Mouse (Mus musculus) left cerebral cortex, postnatal 4 days (tissue): ENCODE data around the gene Rab3gap2. TPM values are rescaled to one million over a fixed set of nuclear protein-coding genes. Genes with fewer than 3 reads are reported as not detected.

ENCODE experiments used
- DNase-seq: peaks from one replicate; pipeline ENCODE4 v3.0.0-alpha.2; 2022
- intact Hi-C: fragments of 180-260 bp; cut with DNase I; formaldehyde crosslinking; loops from one replicate; pipeline ENCODE4 v1.15.1; 2025
- microRNA-seq: library from miRNA; unstranded; fragments of <30 nt; microRNA quantifications from one replicate; pipeline ENCODE4 v1.2.0, GENCODE M21; 2022
- total RNA-seq, 2 experiments: library from RNA; stranded (reverse); gene quantifications; 2 replicates each; pipeline ENCODE4 v1.2.3; 2021

The Rab3gap2 gene
- total RNA-seq, 2 experiments from 2014 or later: 51.9 to 52.7 TPM

DNA sequence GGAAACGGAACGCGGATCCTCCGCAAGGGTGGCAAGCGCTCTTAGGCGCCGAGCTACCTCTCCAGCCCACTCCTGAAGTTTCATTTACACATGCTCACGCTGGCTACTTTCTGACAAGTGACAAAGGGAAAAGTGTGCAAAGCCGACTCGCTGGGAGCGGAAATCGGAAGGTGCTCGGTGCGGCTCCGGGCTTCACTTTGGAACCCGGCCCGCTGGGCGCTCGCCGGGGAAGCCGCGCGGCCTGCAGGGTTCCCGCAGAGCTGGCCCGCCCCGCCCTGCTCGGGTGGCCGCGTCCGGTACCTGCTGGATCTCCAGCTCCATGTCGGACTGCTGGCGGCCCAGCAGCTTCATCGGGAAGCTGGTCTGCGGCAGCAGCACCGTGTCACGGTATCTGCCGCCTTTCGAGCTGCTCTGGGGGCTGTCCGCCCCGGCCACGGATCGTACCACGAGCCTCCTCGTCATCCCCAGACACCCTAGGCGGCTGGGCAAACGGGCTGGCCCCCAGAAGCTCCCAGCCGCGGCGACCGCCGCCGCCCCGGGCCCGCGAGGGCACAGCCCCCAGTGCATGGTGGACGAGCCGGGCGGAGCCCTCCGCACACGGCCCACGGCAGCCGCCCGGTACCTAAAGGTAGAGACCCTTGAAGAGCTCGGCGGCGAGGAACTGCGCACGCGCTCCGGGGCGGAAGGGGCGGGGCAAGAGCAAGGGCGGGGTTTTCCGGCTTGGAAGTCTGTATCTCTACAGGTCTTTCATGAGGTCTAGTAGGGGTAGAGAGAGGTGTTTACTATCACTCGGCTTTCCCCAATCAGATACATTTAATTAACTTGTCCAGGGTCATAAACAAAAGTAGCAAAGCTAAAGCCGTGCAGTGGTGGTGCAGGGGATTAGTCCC is 125.0 kb downstream of the Rab3gap2 start, which contains the start of gene Iars2:
TSS of gene Iars2 (minus strand) at position 676 of the 890 bp plus-strand sequence.
- DNase-seq: peak; percentile 93
- intact Hi-C loops: no loop called here

DNA sequence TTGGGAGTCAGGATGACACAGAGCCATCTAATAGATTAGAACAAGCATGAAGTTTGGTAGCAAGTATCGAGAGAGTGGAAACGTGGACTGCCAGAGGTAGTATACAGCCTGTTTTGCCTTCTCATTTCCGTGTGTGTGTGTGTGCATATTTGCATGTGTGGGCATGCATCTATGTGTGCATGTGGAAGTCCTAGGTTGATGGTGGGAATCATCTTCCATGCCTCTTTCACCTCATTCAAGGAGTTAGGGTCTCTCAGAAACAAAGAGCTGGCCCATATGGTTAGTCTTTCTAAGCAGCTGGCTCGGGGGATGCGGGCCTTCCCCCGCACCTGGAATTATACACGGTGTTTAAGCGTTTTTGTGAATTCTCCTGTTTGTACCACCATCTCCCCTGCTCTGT is 125.9 kb downstream of the Rab3gap2 start:
- DNase-seq: no peak
- intact Hi-C loops: no loop called here

DNA sequence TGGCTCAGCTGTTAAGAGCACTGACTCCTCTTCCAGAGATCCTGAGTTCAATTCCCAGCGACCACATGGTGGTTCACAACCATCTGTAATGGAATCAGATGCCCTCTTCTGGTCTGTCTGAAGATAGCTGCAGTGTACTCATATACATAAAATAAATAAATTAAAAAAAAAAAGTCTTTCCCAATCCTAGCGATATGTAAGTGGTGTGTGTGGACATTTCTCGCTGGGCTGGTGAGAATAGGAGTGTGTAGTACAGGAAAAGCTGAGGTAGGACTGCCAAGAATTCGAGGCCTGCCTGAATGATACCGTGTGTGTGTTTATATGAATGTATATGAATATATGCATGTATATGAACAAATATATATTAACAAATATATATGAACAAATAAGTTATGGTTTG is 127.4 kb downstream of the Rab3gap2 start:
- intact Hi-C loops: no loop called here
- no peak for DNase-seq

DNA sequence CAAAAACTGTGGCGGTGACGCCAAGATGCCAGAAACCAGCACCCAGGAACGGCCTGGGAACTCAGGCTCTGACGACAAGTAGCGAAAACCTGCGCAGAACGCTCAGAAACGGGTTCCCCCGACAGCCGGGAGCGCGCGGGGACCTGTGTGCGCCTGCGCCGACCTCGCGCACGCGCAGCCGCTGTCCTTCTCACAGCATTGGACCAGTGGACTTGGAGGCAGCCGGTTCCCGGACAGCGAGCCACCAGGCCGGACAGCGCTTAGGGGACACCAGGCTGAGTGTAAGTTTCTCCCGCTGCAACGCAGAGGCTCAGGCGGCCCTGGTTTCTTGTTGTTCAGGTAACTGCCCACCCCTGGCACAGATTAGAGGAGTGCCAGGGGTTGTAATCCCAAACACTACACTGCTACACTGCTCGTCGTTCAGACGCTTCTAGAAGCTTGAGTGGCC is 128.1 kb downstream of the Rab3gap2 start, which contains the start of gene Bpnt1:
TSS of gene Bpnt1 (plus strand) at position 167 of the 448 bp plus-strand sequence.
- DNase-seq: peak; percentile 91
- intact Hi-C loops: no loop called here

GRCm38 (mm10) chr1:185333651-185334050 is 129.7 kb downstream of the Rab3gap2 start:
- DNase-seq: no peak
- intact Hi-C loops: no loop called here

DNA sequence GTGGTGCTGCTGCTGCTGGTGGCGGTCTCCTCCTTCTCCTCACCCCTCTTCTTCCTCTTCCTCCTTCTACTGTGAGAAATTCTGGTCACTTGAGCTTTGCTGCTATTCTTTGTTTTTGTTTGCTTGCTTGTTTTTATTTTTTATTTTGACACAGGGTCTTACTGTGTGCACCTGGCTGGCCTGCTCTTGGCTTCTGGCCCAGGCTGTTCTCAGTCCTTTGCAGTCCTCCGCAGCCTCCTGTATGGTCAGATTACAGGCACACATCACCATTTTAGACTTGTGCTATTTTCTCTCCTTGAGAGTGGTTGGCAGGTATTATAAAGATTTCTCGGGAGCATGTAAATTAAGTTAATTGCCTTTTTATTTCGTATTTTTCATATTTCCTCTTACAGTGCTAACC is 130.2 kb downstream of the Rab3gap2 start:
- intact Hi-C loops: no loop called here
- no peak for DNase-seq

- intact Hi-C loops: no loop called here
- DNase-seq: no peak
Measured at GRCm38 (mm10) chr1:185335231-185335765, 131.4 kb downstream of the Rab3gap2 start.

Small RNAs within 50 kb of the gene (microRNA-seq; reads per million reads assigned to microRNA genes)
- gene Mir194-1 (not detected), gene Mir215 (not detected), gene Mir664 (42.5 reads per million, percentile 44 among the genes with 10 or more reads in this experiment)

Other genes starting within 250 kb of the Rab3gap2 start
- 100 to 1,000 TPM; 110 to 118 TPM for gene Mark1, start 204.5 kb upstream of the Rab3gap2 start, total RNA-seq
- gene Iars2, start 125.3 kb downstream of the Rab3gap2 start, total RNA-seq: 10 to 100 TPM; 28.8 to 29.8 TPM
- 10 to 100 TPM; 51.3 to 53.3 TPM for gene Bpnt1, start 128.0 kb downstream of the Rab3gap2 start, total RNA-seq
- 100 to 1,000 TPM; 110 to 111 TPM for gene Eprs, start 158.9 kb downstream of the Rab3gap2 start, total RNA-seq